Mouse (Mus musculus) midbrain, embryonic 13.5 days (tissue): ENCODE results near the gene Trpc7. TPM values are rescaled to one million over a fixed set of nuclear protein-coding genes. Genes with fewer than 3 reads are reported as not detected.

Source experiments
- ATAC-seq: fragments of 200-750 bp; cut with Nextera tagmentation; 2 replicates; pipeline ENCODE4 v1.8.0; 2017; ENCODE audit warnings: mild to moderate bottlenecking, moderate TSS enrichment, moderate library complexity
- H3K27ac ChIP-seq: fragments of 300-500 bp; sonication (generic); 2 replicates; pipeline ENCODE4 v1.5.1; 2015; ENCODE audit warnings: inconsistent platforms, mild to moderate bottlenecking, moderate library complexity
- H3K27me3 ChIP-seq: fragments of 300-500 bp; sonication (generic); 2 replicates; pipeline ENCODE4 v1.6.1; 2015; ENCODE audit warnings: mild to moderate bottlenecking, inconsistent platforms
- H3K36me3 ChIP-seq: fragments of 300-500 bp; sonication (generic); 2 replicates; pipeline ENCODE4 v1.6.1; 2015; ENCODE audit warnings: mild to moderate bottlenecking, inconsistent platforms
- H3K4me1 ChIP-seq: fragments of 300-500 bp; sonication (generic); replicated peaks from 2 replicates; pipeline ENCODE4 v1.6.1; 2015; ENCODE audit warnings: inconsistent platforms
- H3K4me2 ChIP-seq: fragments of 300-500 bp; sonication (generic); replicated peaks from 2 replicates; pipeline ENCODE4 v1.6.1; 2015; ENCODE audit warnings: moderate library complexity, mild to moderate bottlenecking, inconsistent platforms
- H3K4me3 ChIP-seq: fragments of 300-500 bp; sonication (generic); replicated peaks from 2 replicates; pipeline ENCODE4 v1.5.1; 2015; ENCODE audit warnings: mild to moderate bottlenecking, inconsistent platforms
- H3K9ac ChIP-seq: fragments of 300-500 bp; sonication (generic); replicated peaks from 2 replicates; pipeline ENCODE4 v1.6.1; 2015; ENCODE audit warnings: mild to moderate bottlenecking, inconsistent platforms
- H3K9me3 ChIP-seq: fragments of 300-500 bp; sonication (generic); 2 replicates; pipeline ENCODE4 v1.6.1; 2016; ENCODE audit warnings: mild to moderate bottlenecking, inconsistent platforms
- WGBS: fragments of 180-500 bp; shearing (Covaris S2); methylation state at CpG from one replicate; pipeline ENCODE4 v1.1.7; 2015; 5-methylcytosine and 5-hydroxymethylcytosine counted together
- polyA plus RNA-seq: library from polyadenylated mRNA; unstranded; fragments of >200 nt; fragmentation: Nextera tagmentation; extraction: Ambion mirVana; gene quantifications from 2 replicates; pipeline ENCODE4 v1.2.1, GENCODE M21; 2015

The Trpc7 gene
- polyA plus RNA-seq, 1 experiment from 2014 or later, result 2.7 TPM

DNA sequence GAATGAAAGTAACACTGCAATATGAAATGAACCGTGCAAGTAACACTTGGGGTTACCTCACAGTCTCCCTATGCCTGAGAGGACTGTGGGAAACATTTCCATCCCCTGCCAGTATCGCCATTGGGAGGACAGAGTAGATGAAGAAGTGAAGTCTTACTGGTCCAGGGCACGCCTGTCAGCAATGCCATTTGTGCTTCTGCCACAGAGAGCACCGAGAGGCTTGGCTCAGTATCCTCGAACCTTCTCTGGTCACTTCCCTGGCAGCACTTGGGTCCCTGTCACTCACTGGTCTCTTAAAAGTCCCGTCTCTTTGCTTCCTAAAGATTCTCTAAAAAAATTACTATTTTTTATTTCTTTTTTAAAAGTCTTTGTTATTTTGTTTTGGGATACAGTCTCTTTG, 155.3 kb downstream of the Trpc7 start:
- Histone ChIP-seq H3K4me2 (no peak overlapping the region), H3K27ac (no peak overlapping the region), H3K4me3 (no peak overlapping the region), H3K4me1 (no peaks in the 10 kb centered on the region), H3K36me3 (peaks cover 35% of the 10 kb centered on the region), H3K9me3 (no peaks in the 10 kb centered on the region), H3K27me3 (no peaks in the 10 kb centered on the region), H3K9ac (no peak overlapping the region)
- 89% methylated on average over 6 of the region's 6 CpGs for WGBS
- ATAC-seq, result no peak

DNA sequence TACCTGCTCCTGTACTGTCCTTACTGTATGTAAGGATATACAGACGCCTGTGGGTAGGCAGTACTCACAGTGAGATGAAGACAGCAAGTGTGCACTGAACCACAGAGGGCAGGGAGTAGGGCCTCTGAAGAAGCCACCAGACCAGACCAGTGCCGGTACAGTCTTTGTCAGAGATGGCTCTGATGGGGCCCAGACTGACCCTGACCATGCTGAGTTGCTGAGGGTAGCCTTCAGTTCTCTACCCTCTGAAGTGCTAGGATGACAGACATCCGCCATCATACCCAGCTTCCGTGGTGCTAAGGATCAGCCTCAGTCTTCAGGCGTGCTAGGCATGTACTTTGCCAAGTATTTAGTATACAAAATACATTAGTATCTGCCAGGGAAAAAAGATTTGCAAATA, 156.2 kb downstream of the Trpc7 start:
- no peak overlapping the region for H3K4me2 ChIP-seq
- H3K4me1 ChIP-seq, result no peaks in the 10 kb centered on the region
- ATAC-seq, result no peak
- H3K27ac ChIP-seq, result no peak overlapping the region
- H3K4me3 ChIP-seq, result no peak overlapping the region
- no peaks in the 10 kb centered on the region for H3K9me3 ChIP-seq
- H3K36me3 ChIP-seq, result peaks cover 40% of the 10 kb centered on the region
- WGBS, result 93% methylated on average over 5 of the region's 5 CpGs
- no peaks in the 10 kb centered on the region for H3K27me3 ChIP-seq
- no peak overlapping the region for H3K9ac ChIP-seq

DNA sequence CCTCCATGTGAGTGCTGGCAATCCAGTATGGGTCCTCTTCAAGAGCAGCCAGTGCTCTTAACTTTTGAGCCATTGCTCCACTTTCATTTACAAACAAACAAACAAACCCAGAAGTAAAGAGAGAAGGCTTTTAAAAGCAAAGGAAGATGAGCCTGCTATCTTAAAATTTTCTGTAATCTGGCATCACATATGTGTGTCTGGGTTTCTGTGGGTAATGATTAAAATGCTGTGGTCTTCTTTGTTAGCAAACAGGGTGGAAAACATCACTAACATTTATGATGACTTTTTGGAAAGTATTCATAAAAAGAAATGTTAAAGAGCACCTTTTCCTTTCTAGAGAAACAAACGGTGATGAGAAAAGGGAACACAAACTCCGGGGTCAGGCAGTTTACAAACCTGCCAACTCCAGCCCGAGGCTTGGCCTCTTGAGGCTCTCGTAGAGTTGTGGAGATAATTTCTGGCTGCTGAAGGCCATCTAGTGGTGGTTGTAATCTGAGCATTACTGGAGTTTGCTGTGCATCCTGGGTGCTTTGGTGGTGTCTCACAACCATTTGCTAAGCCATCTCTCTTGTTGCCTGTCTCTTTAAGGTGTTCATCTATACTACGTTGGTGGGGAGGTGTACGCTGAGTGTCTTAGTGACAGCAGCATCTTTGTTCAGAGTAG, 160.4 kb downstream of the Trpc7 start:
- Histone ChIP-seq H3K27me3 (no peaks in the 10 kb centered on the region), H3K36me3 (peaks cover 67% of the 10 kb centered on the region), H3K4me3 (no peak overlapping the region), H3K4me1 (no peaks in the 10 kb centered on the region), H3K27ac (no peak overlapping the region), H3K9ac (no peak overlapping the region), H3K4me2 (no peak overlapping the region), H3K9me3 (no peaks in the 10 kb centered on the region)
- no peak for ATAC-seq
- 65% methylated on average over 6 of the region's 6 CpGs for WGBS

DNA sequence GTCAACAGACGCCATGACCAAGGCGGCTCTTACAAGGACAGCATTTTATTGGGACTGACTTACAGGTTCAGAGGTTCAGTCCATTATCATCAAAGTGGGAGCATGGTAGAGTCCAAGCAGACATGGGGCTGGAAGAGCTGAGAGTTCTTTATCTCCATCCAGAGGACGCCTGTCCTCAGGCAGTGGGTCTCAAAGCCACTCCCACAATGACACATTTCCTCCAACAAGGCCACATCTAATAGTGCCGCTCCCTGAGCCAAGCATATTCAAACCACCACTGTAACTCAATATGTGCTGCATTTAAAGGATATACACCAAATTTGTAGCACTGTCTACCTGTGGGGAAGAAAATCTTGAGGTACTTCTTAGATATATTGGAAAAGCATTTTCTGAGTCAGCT, 161.2 kb downstream of the Trpc7 start:
- Histone ChIP-seq H3K27me3 (no peaks in the 10 kb centered on the region), H3K4me3 (no peak overlapping the region), H3K9me3 (no peaks in the 10 kb centered on the region), H3K9ac (no peak overlapping the region), H3K36me3 (peaks cover 68% of the 10 kb centered on the region), H3K4me1 (no peaks in the 10 kb centered on the region), H3K27ac (no peak overlapping the region), H3K4me2 (no peak overlapping the region)
- ATAC-seq, result no peak
- 88% methylated on average over 4 of the region's 4 CpGs for WGBS

DNA sequence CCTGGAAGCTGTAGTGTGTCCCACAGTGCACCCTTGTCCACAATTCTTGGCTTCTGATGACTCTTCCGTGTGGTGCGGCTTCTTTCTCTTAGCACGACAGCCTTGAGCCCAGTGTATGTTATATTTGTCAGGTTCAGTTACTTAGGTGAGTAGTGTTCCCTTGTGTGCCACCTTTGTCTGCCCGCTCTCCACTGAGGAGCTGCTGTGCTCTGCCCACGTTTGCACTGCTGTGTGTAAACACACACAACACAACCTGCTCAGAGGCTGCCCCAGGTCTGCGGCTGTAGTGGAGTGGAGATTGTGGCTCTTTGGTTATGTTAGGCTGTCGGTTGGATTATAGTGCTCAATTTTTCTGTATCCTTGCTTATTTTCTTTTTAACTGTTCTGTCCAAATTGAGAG, 166.7 kb downstream of the Trpc7 start:
- no peak overlapping the region for H3K4me3 ChIP-seq
- H3K36me3 ChIP-seq, result peaks cover 76% of the 10 kb centered on the region
- WGBS, result 94% methylated on average over 7 of the region's 7 CpGs

DNA sequence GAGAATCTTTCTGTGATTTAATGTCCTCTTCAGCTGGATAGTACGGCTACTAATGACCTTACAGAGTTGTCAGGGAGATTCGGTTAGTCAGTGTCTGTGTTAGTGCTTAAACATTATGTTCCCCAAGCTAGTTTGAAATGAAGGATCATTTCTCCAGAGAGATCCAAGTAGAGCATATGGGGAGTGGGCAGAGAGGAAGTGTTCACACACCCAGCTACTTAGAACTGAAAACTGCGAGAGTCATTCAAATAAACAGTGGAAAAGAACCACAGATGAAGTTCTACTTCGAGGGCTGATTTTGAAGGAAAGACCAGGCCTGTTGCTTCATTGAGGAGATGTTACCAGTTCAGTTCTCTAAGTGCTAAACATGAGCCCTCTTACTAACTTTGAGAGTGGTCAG, 169.2 kb downstream of the Trpc7 start:
- no peak overlapping the region for H3K27ac ChIP-seq
- peaks cover 71% of the 10 kb centered on the region for H3K36me3 ChIP-seq
- WGBS, result 95% methylated on average over 4 of the region's 4 CpGs
- H3K4me3 ChIP-seq, result no peak overlapping the region
- no peak overlapping the region for H3K4me2 ChIP-seq
- H3K4me1 ChIP-seq, result no peaks in the 10 kb centered on the region; the same call in 1 of the 2 replicates
- ATAC-seq, result no peak
- H3K27me3 ChIP-seq, result no peaks in the 10 kb centered on the region
- no peaks in the 10 kb centered on the region for H3K9me3 ChIP-seq
- no peak overlapping the region for H3K9ac ChIP-seq

More for the DNA sequence above, 166.7 kb downstream of the Trpc7 start:
- Histone ChIP-seq H3K9me3 (no peaks in the 10 kb centered on the region), H3K27ac (no peak overlapping the region), H3K9ac (no peak overlapping the region), H3K27me3 (no peaks in the 10 kb centered on the region), H3K4me1 (no peaks in the 10 kb centered on the region; the same call in 1 of the 2 replicates), H3K4me2 (no peak overlapping the region)
- ATAC-seq, result no peak

Other genes starting within 250 kb of the Trpc7 start
- gene Smad5, start 193.0 kb downstream of the Trpc7 start, polyA plus RNA-seq, result 24.8 and 26.5 TPM in 2 replicates
- 0.74 and 1.2 TPM in 2 replicates for gene Gm45623, start 142.2 kb downstream of the Trpc7 start, polyA plus RNA-seq